Mouse (Mus musculus) heart, postnatal 0 days (tissue): Measurements from ENCODE around the gene Smad3.

Experiments used
- CTCF ChIP-seq: IDR thresholded peaks from 2 replicates; pipeline ENCODE4 v1.5.1; 2016; ENCODE audit warnings: antibody characterized with exemption, control low read depth, low read depth
- EP300 ChIP-seq: IDR thresholded peaks from 2 replicates; pipeline ENCODE4 v1.6.1; 2016; ENCODE audit warnings: antibody characterized with exemption, low read depth

- TF ChIP-seq CTCF (no peak), EP300 (no peak)
Observed at GRCm38 (mm10) chr9:63677621-63678020, 80.2 kb downstream of the Smad3 start.
